Mouse (Mus musculus): ENCODE results near the gene Plpp2.

- no peak for TF ChIP-seq GATA1 (IDR thresholded peaks at IDR 0.05; ENCODE audit: borderline replicate concordance, low read length)
- no peak for TF ChIP-seq FLI1 (IDR thresholded peaks at IDR 0.05; ENCODE audit: low read length)
Observed at GRCm38 (mm10) chr10:79525456-79526325, 7.9 kb downstream of the Plpp2 start.
